Mouse (Mus musculus) kidney, adult 2 months (tissue): ENCODE measurements at regions not wholly inside any gene's neighbourhood (a gene's known extent, or its start where the extent isn't known, plus 50 kb on each side); places are given as distances from the start of the nearest gene placed in this dataset.

ENCODE experiments used
- CTCF ChIP-seq: fragments of 200-500 bp; conservative IDR thresholded peaks from 2 replicates; pipeline ENCODE4 v1.5.1; 2011; ENCODE audit warnings: low read depth, mild to moderate bottlenecking, control low read depth, low read length, moderate library complexity, mixed read lengths; ENCODE audit not compliant: insufficient read depth, insufficient read length
- POLR2A ChIP-seq: fragments of 200-500 bp; IDR thresholded peaks from one replicate; pipeline ENCODE4 v1.6.1; 2011; ENCODE audit warnings: low read depth, low read length, control low read depth

DNA sequence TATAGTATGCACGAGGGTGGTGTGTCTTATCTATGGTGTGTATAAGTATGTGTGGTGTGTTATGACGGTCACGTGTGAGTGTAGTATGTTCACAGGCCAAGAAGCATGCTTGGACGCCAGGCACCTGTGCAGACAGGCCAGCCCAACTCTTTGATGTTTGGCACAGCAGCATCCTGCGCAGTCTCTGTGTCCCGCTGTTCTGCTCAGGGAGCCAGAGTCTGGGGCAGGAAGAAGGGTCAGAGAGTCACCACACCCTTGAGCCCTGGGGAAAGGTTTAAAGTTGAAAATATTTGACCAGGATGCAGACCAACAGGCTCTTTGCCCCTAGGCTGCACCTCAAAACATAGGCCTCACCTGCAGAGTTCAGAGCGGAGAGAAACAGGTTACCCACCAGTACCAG is 172.2 kb upstream of the Rpl34 start:
- TF ChIP-seq CTCF (no peak), POLR2A (no peak)
